Mouse (Mus musculus): ENCODE results near the gene C030005K15Rik. TPM values are rescaled to one million over a fixed set of nuclear protein-coding genes. Genes with fewer than 3 reads are reported as not detected.
"Not testable (repeated sequence)": the region's sequence is repeated elsewhere in the genome, so short reads cannot be mapped to it uniquely, and the experiment has no call there.

C030005K15Rik gene
- not detected in 2 replicates for total RNA-seq (2017)

GRCm38 (mm10) chr10:97726655-97727054, at the start of gene C030005K15Rik:
TSS of gene C030005K15Rik (minus strand) at chr10:97726755.
- not testable (repeated sequence) for ATAC-seq (ENCODE audit: extremely low read depth, insufficient number of reproducible peaks, low FRiP score, poor library complexity, severe bottlenecking)

GRCm38 (mm10) chr10:97768171-97768749, 41.7 kb upstream of the C030005K15Rik start:
- no peak for ATAC-seq (ENCODE audit: extremely low read depth, insufficient number of reproducible peaks, low FRiP score, poor library complexity, severe bottlenecking)

DNA sequence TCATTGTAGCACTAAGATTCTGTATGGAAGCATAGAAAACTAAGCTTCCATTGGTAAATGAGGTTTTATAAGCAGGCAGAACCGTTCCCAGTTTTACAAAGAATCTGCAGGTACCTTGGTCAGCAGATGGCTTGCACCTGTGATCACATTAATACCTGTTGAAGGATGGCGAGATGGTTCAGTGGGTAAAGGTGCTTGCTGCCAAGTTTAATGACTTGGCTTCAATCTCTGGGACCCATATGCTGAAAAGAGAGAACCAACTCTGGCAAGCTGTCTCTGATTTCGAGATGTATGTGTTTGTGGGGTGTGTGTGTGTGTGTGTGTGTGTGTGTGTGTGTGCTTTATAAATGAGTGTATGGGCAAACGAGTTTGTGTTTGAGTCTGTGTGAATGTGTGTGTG, 27.3 kb upstream of the C030005K15Rik start:
- no peak for ATAC-seq (ENCODE audit: extremely low read depth, insufficient number of reproducible peaks, low FRiP score, poor library complexity, severe bottlenecking)

GRCm38 (mm10) chr10:97747231-97747630, 20.7 kb upstream of the C030005K15Rik start:
- ATAC-seq (ENCODE audit: extremely low read depth, insufficient number of reproducible peaks, low FRiP score, poor library complexity, severe bottlenecking): no peak

DNA sequence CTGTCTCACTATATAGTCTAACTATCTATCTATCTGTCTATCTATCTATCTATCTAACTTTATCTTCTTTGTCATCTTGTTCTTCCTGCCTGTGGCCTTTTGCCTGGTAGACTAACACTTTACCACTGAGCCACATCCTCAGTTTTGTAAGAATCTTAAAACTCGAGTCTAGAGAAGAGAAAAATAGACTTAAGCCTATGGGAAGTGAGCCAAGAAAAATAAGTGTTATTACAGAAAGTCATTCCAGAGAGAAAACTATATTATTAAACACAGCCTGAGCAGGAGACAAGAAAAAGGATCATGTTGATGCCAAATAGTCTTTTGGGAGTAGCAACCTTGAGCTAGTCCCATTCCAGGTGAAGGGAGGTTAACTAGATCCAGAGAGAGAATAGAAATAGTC, 626 bp downstream of the C030005K15Rik start:
- ATAC-seq (ENCODE audit: extremely low read depth, insufficient number of reproducible peaks, low FRiP score, poor library complexity, severe bottlenecking): no peak

DNA sequence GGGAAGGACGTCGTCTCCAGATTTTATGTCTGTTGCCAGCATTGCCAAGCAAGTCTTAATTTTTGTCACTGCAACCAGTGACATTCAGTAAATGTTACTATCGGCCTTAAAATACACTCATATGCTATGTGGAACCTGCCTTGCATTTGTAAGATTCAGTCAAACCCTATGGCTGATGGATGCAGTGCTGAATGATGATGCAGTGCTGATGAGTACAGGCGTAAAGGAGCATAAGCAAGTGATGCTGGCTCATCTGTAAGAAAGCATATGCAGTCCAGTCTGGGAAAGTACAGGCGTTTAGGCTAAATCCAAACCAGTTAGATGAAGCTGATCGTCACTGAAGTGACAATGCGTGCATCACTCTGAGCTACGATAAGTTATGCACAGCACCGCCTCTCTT, 3.8 kb downstream of the C030005K15Rik start:
- no peak for ATAC-seq (ENCODE audit: extremely low read depth, insufficient number of reproducible peaks, low FRiP score, poor library complexity, severe bottlenecking)

- no peak for ATAC-seq (ENCODE audit: extremely low read depth, insufficient number of reproducible peaks, low FRiP score, poor library complexity, severe bottlenecking)
Measured at GRCm38 (mm10) chr10:97720625-97721024, 5.9 kb downstream of the C030005K15Rik start.

DNA sequence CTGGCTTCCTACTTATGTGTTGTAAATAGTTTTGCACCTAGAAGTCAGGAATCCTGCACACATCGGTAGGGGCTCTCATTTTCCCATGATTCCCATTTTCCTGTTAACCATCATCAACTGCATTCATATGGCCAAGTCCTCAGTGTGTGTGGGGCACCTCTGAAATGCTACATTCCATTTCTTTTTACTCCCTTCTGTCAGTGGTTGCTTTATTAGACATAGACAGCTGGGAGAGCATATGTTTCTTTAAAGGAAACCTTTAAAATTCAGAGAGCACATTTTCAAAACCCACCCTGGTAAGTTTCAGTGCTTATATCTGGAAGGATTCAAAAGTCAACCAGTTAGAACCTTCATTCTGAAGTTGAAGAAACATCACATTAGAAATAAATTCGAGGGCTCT, 8.5 kb downstream of the C030005K15Rik start:
- ATAC-seq (ENCODE audit: extremely low read depth, insufficient number of reproducible peaks, low FRiP score, poor library complexity, severe bottlenecking): no peak

- no peak for ATAC-seq (ENCODE audit: extremely low read depth, insufficient number of reproducible peaks, low FRiP score, poor library complexity, severe bottlenecking)
Measured at GRCm38 (mm10) chr10:97717233-97717632, 9.3 kb downstream of the C030005K15Rik start.

GRCm38 (mm10) chr10:97715289-97715906, 11.2 kb downstream of the C030005K15Rik start:
- ATAC-seq (ENCODE audit: extremely low read depth, insufficient number of reproducible peaks, low FRiP score, poor library complexity, severe bottlenecking): no peak

- ATAC-seq (ENCODE audit: extremely low read depth, insufficient number of reproducible peaks, low FRiP score, poor library complexity, severe bottlenecking): no peak
Measured at GRCm38 (mm10) chr10:97714584-97714983, 12.0 kb downstream of the C030005K15Rik start.

DNA sequence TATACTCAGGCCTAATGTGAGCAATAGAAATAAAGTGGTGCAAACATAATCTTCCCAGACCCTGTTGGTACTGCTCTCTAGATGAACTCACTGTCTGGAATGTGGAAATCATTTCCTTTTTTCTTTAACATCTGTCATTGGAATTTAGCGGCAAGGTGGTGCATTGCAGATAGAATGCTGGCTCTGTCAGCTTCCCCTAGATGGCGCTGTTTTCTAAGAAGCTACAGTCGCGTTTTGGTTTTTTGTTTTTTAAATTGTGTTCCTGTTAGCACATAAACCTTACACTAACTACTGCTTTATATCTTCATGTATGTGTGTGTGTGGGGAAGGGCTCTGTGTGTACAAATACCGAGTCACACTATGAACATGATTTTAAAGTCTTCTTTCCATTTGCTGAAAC, 13.9 kb downstream of the C030005K15Rik start:
- ATAC-seq (ENCODE audit: extremely low read depth, insufficient number of reproducible peaks, low FRiP score, poor library complexity, severe bottlenecking): peak; percentile 46; the same call in 1 of the 2 replicates

GRCm38 (mm10) chr10:97704562-97704961, 22.0 kb downstream of the C030005K15Rik start:
- ATAC-seq (ENCODE audit: extremely low read depth, insufficient number of reproducible peaks, low FRiP score, poor library complexity, severe bottlenecking): no peak

GRCm38 (mm10) chr10:97702321-97702720, 24.2 kb downstream of the C030005K15Rik start:
- no peak for ATAC-seq (ENCODE audit: extremely low read depth, insufficient number of reproducible peaks, low FRiP score, poor library complexity, severe bottlenecking)

GRCm38 (mm10) chr10:97693398-97694135, 33.0 kb downstream of the C030005K15Rik start:
- no peak for ATAC-seq (ENCODE audit: extremely low read depth, insufficient number of reproducible peaks, low FRiP score, poor library complexity, severe bottlenecking)

GRCm38 (mm10) chr10:97692913-97693312, 33.6 kb downstream of the C030005K15Rik start, which contains the start of gene Ccer1:
TSS of gene Ccer1 (plus strand) at chr10:97693059.
- no peak for ATAC-seq (ENCODE audit: extremely low read depth, insufficient number of reproducible peaks, low FRiP score, poor library complexity, severe bottlenecking)

DNA sequence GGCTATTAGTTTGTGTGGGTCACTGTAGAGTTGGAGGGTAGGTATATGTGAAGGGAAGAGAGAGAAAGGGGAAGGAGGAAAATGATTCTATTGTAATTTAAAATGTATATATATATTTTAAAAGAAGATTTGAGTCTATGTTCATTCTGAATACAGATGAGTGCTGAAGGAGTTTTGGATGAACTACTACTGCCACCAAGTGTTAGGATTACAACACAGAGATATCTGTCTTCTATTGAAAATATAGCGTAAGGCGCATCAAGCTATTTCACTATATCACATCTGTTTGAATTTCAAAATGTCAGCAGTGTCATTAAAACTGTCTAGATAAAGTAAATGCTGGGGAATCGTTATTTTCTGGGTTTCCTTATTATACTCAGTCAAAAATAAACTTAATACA, 37.1 kb downstream of the C030005K15Rik start:
- ATAC-seq (ENCODE audit: extremely low read depth, insufficient number of reproducible peaks, low FRiP score, poor library complexity, severe bottlenecking): no peak

DNA sequence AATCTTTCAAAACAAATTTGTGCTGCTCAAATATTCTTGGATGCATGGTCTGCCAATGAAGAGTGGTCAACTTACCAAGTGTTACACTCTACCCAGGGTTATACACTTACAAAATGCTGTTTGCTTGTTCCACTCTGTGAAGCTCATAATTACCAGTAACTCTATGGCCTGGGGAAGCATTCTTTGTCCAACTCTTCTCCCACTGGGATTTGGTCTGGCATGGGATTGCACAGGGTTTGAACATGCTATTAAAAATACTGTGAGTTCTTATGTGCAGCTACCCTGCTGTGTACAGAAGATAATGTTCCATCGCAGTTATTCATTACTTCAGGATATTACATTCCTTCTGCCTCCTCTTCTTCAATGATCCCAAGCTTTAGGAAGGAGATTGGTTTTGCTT, 39.4 kb downstream of the C030005K15Rik start:
- ATAC-seq (ENCODE audit: extremely low read depth, insufficient number of reproducible peaks, low FRiP score, poor library complexity, severe bottlenecking): no peak

DNA sequence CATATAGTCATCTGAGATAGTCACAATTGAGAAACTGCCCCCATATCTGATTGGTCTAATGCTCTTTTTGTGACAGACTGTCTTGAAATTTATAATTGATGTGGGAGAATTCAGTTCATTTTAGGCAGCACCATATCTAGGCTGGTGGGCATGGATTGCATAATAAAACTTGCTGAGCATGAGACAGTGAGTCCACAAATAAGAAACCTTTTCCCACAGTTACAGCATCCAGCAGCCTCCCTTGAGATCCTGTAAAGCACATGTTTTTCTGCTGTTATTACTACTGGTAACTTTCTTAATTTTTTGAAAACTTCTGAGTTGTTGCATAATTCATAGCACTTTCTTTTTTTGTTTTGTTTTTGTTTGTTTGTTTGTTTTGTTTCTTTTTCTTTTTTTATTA, 43.6 kb downstream of the C030005K15Rik start:
- ATAC-seq (ENCODE audit: extremely low read depth, insufficient number of reproducible peaks, low FRiP score, poor library complexity, severe bottlenecking): no peak

Data from neutrophil, adult 5-6 weeks (primary cell).